Mouse (Mus musculus): ENCODE data around the gene Slc6a6. TPM values are rescaled to one million over a fixed set of nuclear protein-coding genes. Genes with fewer than 3 reads are reported as not detected.
A peak's percentile ranks its signal among the peaks of the same experiment; 100 is the strongest.

The Slc6a6 gene
- polyA plus RNA-seq, 1 experiment from 2014 or later: 21.7 TPM

GRCm38 (mm10) chr6:91745947-91746582 is 62.2 kb downstream of the Slc6a6 start:
- Histone ChIP-seq H3K4me1 (replicated peaks) (no peaks in the 10 kb centered on the region), H3K9ac (no peak overlapping the region), H3K4me2 (no peak overlapping the region), H3K27me3 (no peaks in the 10 kb centered on the region), H3K36me3 (peaks cover 79% of the 10 kb centered on the region), H3K4me3 (replicated peaks) (no peak overlapping the region), H3K27ac (no peak overlapping the region), H3K9me3 (replicated peaks) (no peaks in the 10 kb centered on the region)
- WGBS (ENCODE audit: insufficient replicate concordance): 75% methylated on average over 7 of the region's 7 CpGs
- no peak for DNase-seq
- no peak for ATAC-seq (ENCODE audit: low read depth)

- DNase-seq (no peak), ATAC-seq (ENCODE audit: low read depth) (no peak)
- Histone ChIP-seq H3K4me1 (replicated peaks) (no peaks in the 10 kb centered on the region), H3K27me3 (no peaks in the 10 kb centered on the region), H3K9ac (no peak overlapping the region), H3K4me3 (replicated peaks) (no peak overlapping the region), H3K9me3 (replicated peaks) (no peaks in the 10 kb centered on the region), H3K27ac (no peak overlapping the region), H3K4me2 (no peak overlapping the region), H3K36me3 (peaks cover 80% of the 10 kb centered on the region)
- WGBS (ENCODE audit: insufficient replicate concordance): 79% methylated on average over 5 of the region's 5 CpGs
Measured at GRCm38 (mm10) chr6:91746776-91747175, 62.9 kb downstream of the Slc6a6 start.

- DNase-seq (no peak), ATAC-seq (ENCODE audit: low read depth) (no peak)
- H3K4me2 ChIP-seq: no peak overlapping the region
- no peak overlapping the region for H3K27ac ChIP-seq
- 72% methylated on average over 3 of the region's 3 CpGs for WGBS (ENCODE audit: insufficient replicate concordance)
- no peaks in the 10 kb centered on the region for H3K4me1 ChIP-seq (replicated peaks)
- peaks cover 83% of the 10 kb centered on the region for H3K36me3 ChIP-seq
- H3K9me3 ChIP-seq (replicated peaks): no peaks in the 10 kb centered on the region
- H3K4me3 ChIP-seq (replicated peaks): no peak overlapping the region
- no peak overlapping the region for H3K9ac ChIP-seq
- no peaks in the 10 kb centered on the region for H3K27me3 ChIP-seq
Measured at GRCm38 (mm10) chr6:91750976-91751375, 67.1 kb downstream of the Slc6a6 start.

- Histone ChIP-seq H3K27ac (no peak overlapping the region), H3K36me3 (peaks cover 71% of the 10 kb centered on the region), H3K9me3 (replicated peaks) (no peaks in the 10 kb centered on the region), H3K9ac (no peak overlapping the region), H3K27me3 (no peaks in the 10 kb centered on the region), H3K4me3 (replicated peaks) (no peak overlapping the region), H3K4me2 (no peak overlapping the region), H3K4me1 (replicated peaks) (no peaks in the 10 kb centered on the region)
- no peak for ATAC-seq (ENCODE audit: low read depth)
- DNase-seq: no peak
- WGBS (ENCODE audit: insufficient replicate concordance): 60% methylated on average over 8 of the region's 8 CpGs
Measured at GRCm38 (mm10) chr6:91752884-91753283, 69.0 kb downstream of the Slc6a6 start.

GRCm38 (mm10) chr6:91754098-91754497 is 70.2 kb downstream of the Slc6a6 start:
- no peak overlapping the region; the same call in 1 of the 2 replicates for H3K27ac ChIP-seq
- H3K4me2 ChIP-seq: no peak overlapping the region
- peaks cover 61% of the 10 kb centered on the region for H3K36me3 ChIP-seq
- no peak overlapping the region for H3K9ac ChIP-seq
- ATAC-seq (ENCODE audit: low read depth) (no peak), DNase-seq (no peak)
- no peaks in the 10 kb centered on the region for H3K9me3 ChIP-seq (replicated peaks)
- WGBS (ENCODE audit: insufficient replicate concordance): 61% methylated on average over 6 of the region's 6 CpGs
- H3K4me1 ChIP-seq (replicated peaks): no peaks in the 10 kb centered on the region
- H3K4me3 ChIP-seq (replicated peaks): no peak overlapping the region
- H3K27me3 ChIP-seq: no peaks in the 10 kb centered on the region

- ATAC-seq (ENCODE audit: low read depth) (no peak), DNase-seq (no peak)
- Histone ChIP-seq H3K36me3 (peaks cover 58% of the 10 kb centered on the region), H3K4me1 (replicated peaks) (no peaks in the 10 kb centered on the region), H3K9ac (no peak overlapping the region), H3K27me3 (no peaks in the 10 kb centered on the region), H3K27ac (no peak overlapping the region), H3K4me2 (no peak overlapping the region), H3K9me3 (replicated peaks) (no peaks in the 10 kb centered on the region), H3K4me3 (replicated peaks) (no peak overlapping the region)
- 77% methylated on average over 12 of the region's 12 CpGs for WGBS (ENCODE audit: insufficient replicate concordance)
Measured at GRCm38 (mm10) chr6:91754845-91755244, 71.0 kb downstream of the Slc6a6 start.

- Histone ChIP-seq H3K9ac (no peak overlapping the region), H3K4me1 (replicated peaks) (no peaks in the 10 kb centered on the region), H3K4me3 (replicated peaks) (no peak overlapping the region), H3K4me2 (no peak overlapping the region), H3K36me3 (peaks cover 4% of the 10 kb centered on the region), H3K27ac (no peak overlapping the region), H3K9me3 (replicated peaks) (no peaks in the 10 kb centered on the region), H3K27me3 (no peaks in the 10 kb centered on the region)
- 55% methylated on average over 9 of the region's 9 CpGs for WGBS (ENCODE audit: insufficient replicate concordance)
- DNase-seq (no peak), ATAC-seq (ENCODE audit: low read depth) (no peak)
Measured at GRCm38 (mm10) chr6:91762051-91762742, 78.3 kb downstream of the Slc6a6 start.

- no peaks in the 10 kb centered on the region for H3K36me3 ChIP-seq
- H3K9ac ChIP-seq: no peak overlapping the region
- WGBS (ENCODE audit: insufficient replicate concordance): 48% methylated on average over 8 of the region's 8 CpGs
- no peaks in the 10 kb centered on the region for H3K4me1 ChIP-seq (replicated peaks)
- no peaks in the 10 kb centered on the region for H3K27me3 ChIP-seq
- H3K9me3 ChIP-seq (replicated peaks): no peaks in the 10 kb centered on the region
- ATAC-seq (ENCODE audit: low read depth) (no peak), DNase-seq (no peak)
- no peak overlapping the region for H3K27ac ChIP-seq
- no peak overlapping the region for H3K4me2 ChIP-seq
- no peak overlapping the region for H3K4me3 ChIP-seq (replicated peaks)
Measured at GRCm38 (mm10) chr6:91767550-91767949, 83.7 kb downstream of the Slc6a6 start.

GRCm38 (mm10) chr6:91773951-91774350 is 90.1 kb downstream of the Slc6a6 start:
- WGBS (ENCODE audit: insufficient replicate concordance): 45% methylated on average over 5 of the region's 5 CpGs
- Histone ChIP-seq H3K27me3 (0 out of 2 replicates have a peak, but pooled peaks cover 3% of the 10 kb centered on the region), H3K4me1 (replicated peaks) (no peaks in the 10 kb centered on the region), H3K36me3 (no peaks in the 10 kb centered on the region), H3K4me3 (replicated peaks) (no peak overlapping the region), H3K9me3 (replicated peaks) (no peaks in the 10 kb centered on the region), H3K4me2 (no peak overlapping the region), H3K9ac (no peak overlapping the region), H3K27ac (no peak overlapping the region)
- DNase-seq: no peak
- no peak for ATAC-seq (ENCODE audit: low read depth)

- no peak overlapping the region for H3K4me3 ChIP-seq (replicated peaks)
- no peak overlapping the region for H3K4me2 ChIP-seq
- ATAC-seq (ENCODE audit: low read depth) (0 out of 2 replicates have a peak, but pooled peaks have one; percentile 31), DNase-seq (peak; percentile 21)
- H3K4me1 ChIP-seq (replicated peaks): no peaks in the 10 kb centered on the region
- 9% methylated on average over 9 of the region's 9 CpGs for WGBS (ENCODE audit: insufficient replicate concordance)
- no peaks in the 10 kb centered on the region for H3K9me3 ChIP-seq (replicated peaks)
- H3K27ac ChIP-seq: no peak overlapping the region
- no peaks in the 10 kb centered on the region for H3K36me3 ChIP-seq
- 0 out of 2 replicates have a peak, but pooled peaks cover 3% of the 10 kb centered on the region for H3K27me3 ChIP-seq
- no peak overlapping the region for H3K9ac ChIP-seq
Measured at GRCm38 (mm10) chr6:91776543-91776942, 92.7 kb downstream of the Slc6a6 start.

- H3K36me3 ChIP-seq: no peaks in the 10 kb centered on the region
- H3K9me3 ChIP-seq (replicated peaks): no peaks in the 10 kb centered on the region
- H3K4me3 ChIP-seq (replicated peaks): no peak overlapping the region
- no peaks in the 10 kb centered on the region for H3K4me1 ChIP-seq (replicated peaks)
- no peak overlapping the region for H3K9ac ChIP-seq
- no peak for ATAC-seq (ENCODE audit: low read depth)
- H3K27ac ChIP-seq: no peak overlapping the region
- no peak overlapping the region for H3K4me2 ChIP-seq
- DNase-seq: no peak
- 51% methylated on average over 8 of the region's 9 CpGs for WGBS (ENCODE audit: insufficient replicate concordance)
- H3K27me3 ChIP-seq: 0 out of 2 replicates have a peak, but pooled peaks cover 3% of the 10 kb centered on the region
Measured at GRCm38 (mm10) chr6:91779206-91779605, 95.4 kb downstream of the Slc6a6 start.

- Histone ChIP-seq H3K36me3 (no peaks in the 10 kb centered on the region), H3K4me2 (no peak overlapping the region), H3K4me3 (replicated peaks) (no peak overlapping the region), H3K27me3 (no peaks in the 10 kb centered on the region), H3K9me3 (replicated peaks) (no peaks in the 10 kb centered on the region), H3K9ac (no peak overlapping the region), H3K27ac (no peak overlapping the region), H3K4me1 (replicated peaks) (no peaks in the 10 kb centered on the region)
- WGBS (ENCODE audit: insufficient replicate concordance): 51% methylated on average over 3 of the region's 3 CpGs
- no peak for DNase-seq
- ATAC-seq (ENCODE audit: low read depth): no peak
Measured at GRCm38 (mm10) chr6:91785018-91785417, 101.2 kb downstream of the Slc6a6 start.
